Mouse (Mus musculus) liver, adult 2 months (tissue): ENCODE data around the gene Armcx5. TPM values are rescaled to one million over a fixed set of nuclear protein-coding genes. Genes with fewer than 3 reads are reported as not detected.

ENCODE experiments used
- DNase-seq: peaks from one replicate; pipeline ENCODE4 v3.0.0-alpha.2; 2011; ENCODE audit warnings: low read depth, low spot score; ENCODE audit errors: extremely low read depth
- H3K27ac ChIP-seq: fragments of 200-500 bp; replicated peaks from 2 replicates; pipeline ENCODE4 v1.5.1; 2012; ENCODE audit warnings: low read depth, mild to moderate bottlenecking, control low read depth, inconsistent platforms, low read length; ENCODE audit not compliant: insufficient read depth
- H3K27me3 ChIP-seq: fragments of 200-500 bp; 2 replicates; pipeline ENCODE4 v1.6.1; 2012; ENCODE audit warnings: mild to moderate bottlenecking, moderate library complexity, low read length, inconsistent platforms; ENCODE audit not compliant: control insufficient read depth, insufficient read depth
- H3K36me3 ChIP-seq: fragments of 200-500 bp; 2 replicates; pipeline ENCODE4 v1.6.1; 2012; ENCODE audit warnings: low read length, inconsistent platforms; ENCODE audit not compliant: control insufficient read depth, insufficient read depth
- H3K4me1 ChIP-seq: fragments of 200-500 bp; 2 replicates; pipeline ENCODE4 v1.6.1; 2011; ENCODE audit warnings: low read length; ENCODE audit not compliant: control insufficient read depth, insufficient read depth
- H3K4me3 ChIP-seq: fragments of 200-500 bp; 2 replicates; pipeline ENCODE4 v1.5.1; 2011; ENCODE audit warnings: low read depth, mild to moderate bottlenecking, control low read depth, low read length, moderate library complexity; ENCODE audit not compliant: insufficient read depth
- H3K79me2 ChIP-seq: fragments of 200-500 bp; 2 replicates; pipeline ENCODE4 v1.6.1; 2012; ENCODE audit warnings: inconsistent platforms, mild to moderate bottlenecking, low read length, moderate library complexity; ENCODE audit not compliant: control insufficient read depth, insufficient read depth
- H3K9ac ChIP-seq: fragments of 200-500 bp; 2 replicates; pipeline ENCODE4 v1.6.1; 2012; ENCODE audit warnings: low read depth, mild to moderate bottlenecking, control low read depth, inconsistent platforms, low read length
- CTCF ChIP-seq: fragments of 200-500 bp; IDR thresholded peaks from 2 replicates; pipeline ENCODE4 v1.5.1; 2011; ENCODE audit warnings: low read depth, low read length, control low read depth
- POLR2A ChIP-seq: fragments of 200-500 bp; IDR thresholded peaks from 2 replicates; pipeline ENCODE4 v1.6.1; 2011; ENCODE audit warnings: low read length, control low read depth; ENCODE audit not compliant: insufficient read depth; ENCODE audit errors: extremely low read depth
- WGBS: fragments of 180-500 bp; shearing (Covaris S2); methylation state at CpG from one replicate; pipeline ENCODE4 v1.1.7; 2018; 5-methylcytosine and 5-hydroxymethylcytosine counted together
- polyA plus RNA-seq: library from polyadenylated mRNA; depleted of rRNA; stranded (reverse); fragments of >200 nt; gene quantifications from 2 replicates; pipeline ENCODE4 v1.2.3, GENCODE M21; 2012; rRNA removed
- total RNA-seq: library from RNA; depleted of rRNA; stranded (reverse); fragments of >200 nt; gene quantifications from 2 replicates; pipeline ENCODE4 v1.2.3, GENCODE M21; 2014; rRNA removed

The Armcx5 gene
- total RNA-seq (2.4 and 3.4 TPM in 2 replicates), polyA plus RNA-seq (0.32 and 0.37 TPM in 2 replicates)

GRCm38 (mm10) chrX:135742304-135743055, at the start of gene Armcx5, which contains the start of gene Gprasp1:
Gene Armcx5, plus strand, starts transcription at chrX:135742733.
Gene Gprasp1, plus strand, starts transcription at chrX:135742733.
- Histone ChIP-seq H3K9ac (peak within 1 kb of the TSS; percentile 80), H3K27me3 (no peaks in the 10 kb centered on the region), H3K36me3 (no peaks in the 10 kb centered on the region), H3K27ac (peak within 1 kb of the TSS; percentile 80), H3K4me3 (peak within 1 kb of the TSS; percentile 98), H3K79me2 (no peaks in the 10 kb centered on the region), H3K4me1 (peaks cover 5% of the 10 kb centered on the region)
- DNase-seq = peak; percentile 85
- under 1% methylated on average over 48 of the region's 48 CpGs for WGBS
- TF ChIP-seq POLR2A = 0 out of 2 replicates have a peak, but pooled peaks have one; percentile 5
- TF ChIP-seq CTCF = no peak

GRCm38 (mm10) chrX:135693633-135694032, 48.9 kb upstream of the Armcx5 start, which contains the start of gene Tcp11x2:
Gene Tcp11x2, minus strand, starts transcription at chrX:135693790.
- TF ChIP-seq CTCF = no peak
- no peak for TF ChIP-seq POLR2A
- Histone ChIP-seq H3K4me1 (no peaks in the 10 kb centered on the region), H3K4me3 (no peak within 1 kb of the TSS), H3K79me2 (no peaks in the 10 kb centered on the region), H3K27ac (no peak within 1 kb of the TSS), H3K27me3 (no peaks in the 10 kb centered on the region), H3K36me3 (no peaks in the 10 kb centered on the region), H3K9ac (no peak within 1 kb of the TSS)
- 62% methylated on average over 1 of the region's 1 CpGs for WGBS
- no peak for DNase-seq

- DNase-seq = no peak
- H3K9ac ChIP-seq = no peak overlapping the region
- H3K27ac ChIP-seq = no peak overlapping the region
- no peaks in the 10 kb centered on the region for H3K27me3 ChIP-seq
- no peaks in the 10 kb centered on the region for H3K36me3 ChIP-seq
- no peaks in the 10 kb centered on the region for H3K4me1 ChIP-seq
- 100% methylated on average over 1 of the region's 1 CpGs for WGBS
- no peaks in the 10 kb centered on the region for H3K79me2 ChIP-seq
- TF ChIP-seq POLR2A (no peak), CTCF (no peak)
- no peak overlapping the region for H3K4me3 ChIP-seq
Measured at GRCm38 (mm10) chrX:135703111-135703510, 39.4 kb upstream of the Armcx5 start.

- no peaks in the 10 kb centered on the region for H3K36me3 ChIP-seq
- WGBS = 14% methylated on average over 2 of the region's 2 CpGs
- no peak overlapping the region for H3K27ac ChIP-seq
- no peaks in the 10 kb centered on the region for H3K27me3 ChIP-seq
- H3K9ac ChIP-seq = no peak overlapping the region
- no peak overlapping the region for H3K4me3 ChIP-seq
- no peaks in the 10 kb centered on the region for H3K79me2 ChIP-seq
- no peaks in the 10 kb centered on the region for H3K4me1 ChIP-seq
- no peak for DNase-seq
- no peak for TF ChIP-seq CTCF
- no peak for TF ChIP-seq POLR2A
Measured at GRCm38 (mm10) chrX:135704349-135704748, 38.2 kb upstream of the Armcx5 start.

GRCm38 (mm10) chrX:135712845-135713244, 29.7 kb upstream of the Armcx5 start:
- no peak for TF ChIP-seq CTCF
- no peak for TF ChIP-seq POLR2A
- Histone ChIP-seq H3K4me1 (no peaks in the 10 kb centered on the region), H3K36me3 (no peaks in the 10 kb centered on the region), H3K27ac (no peak overlapping the region), H3K4me3 (no peak overlapping the region), H3K9ac (no peak overlapping the region), H3K79me2 (no peaks in the 10 kb centered on the region), H3K27me3 (no peaks in the 10 kb centered on the region)
- 76% methylated on average over 2 of the region's 2 CpGs for WGBS
- no peak for DNase-seq

GRCm38 (mm10) chrX:135725161-135725560, 17.4 kb upstream of the Armcx5 start, which contains the start of gene Tmsb15a:
Gene Tmsb15a, minus strand, starts transcription at chrX:135725261.
- Histone ChIP-seq H3K9ac (no peak within 1 kb of the TSS), H3K4me3 (no peak within 1 kb of the TSS), H3K27ac (no peak within 1 kb of the TSS), H3K4me1 (no peaks in the 10 kb centered on the region), H3K27me3 (no peaks in the 10 kb centered on the region), H3K79me2 (no peaks in the 10 kb centered on the region), H3K36me3 (no peaks in the 10 kb centered on the region)
- DNase-seq = no peak
- TF ChIP-seq CTCF (no peak), POLR2A (no peak)
- 83% methylated on average over 10 of the region's 10 CpGs for WGBS
